Mouse (Mus musculus) kidney, adult 9 months (tissue): ENCODE data around the gene Larp7.

Source experiments
- DNase-seq: peaks from one replicate; pipeline ENCODE4 v3.0.0; 2022

The Larp7 gene

DNA sequence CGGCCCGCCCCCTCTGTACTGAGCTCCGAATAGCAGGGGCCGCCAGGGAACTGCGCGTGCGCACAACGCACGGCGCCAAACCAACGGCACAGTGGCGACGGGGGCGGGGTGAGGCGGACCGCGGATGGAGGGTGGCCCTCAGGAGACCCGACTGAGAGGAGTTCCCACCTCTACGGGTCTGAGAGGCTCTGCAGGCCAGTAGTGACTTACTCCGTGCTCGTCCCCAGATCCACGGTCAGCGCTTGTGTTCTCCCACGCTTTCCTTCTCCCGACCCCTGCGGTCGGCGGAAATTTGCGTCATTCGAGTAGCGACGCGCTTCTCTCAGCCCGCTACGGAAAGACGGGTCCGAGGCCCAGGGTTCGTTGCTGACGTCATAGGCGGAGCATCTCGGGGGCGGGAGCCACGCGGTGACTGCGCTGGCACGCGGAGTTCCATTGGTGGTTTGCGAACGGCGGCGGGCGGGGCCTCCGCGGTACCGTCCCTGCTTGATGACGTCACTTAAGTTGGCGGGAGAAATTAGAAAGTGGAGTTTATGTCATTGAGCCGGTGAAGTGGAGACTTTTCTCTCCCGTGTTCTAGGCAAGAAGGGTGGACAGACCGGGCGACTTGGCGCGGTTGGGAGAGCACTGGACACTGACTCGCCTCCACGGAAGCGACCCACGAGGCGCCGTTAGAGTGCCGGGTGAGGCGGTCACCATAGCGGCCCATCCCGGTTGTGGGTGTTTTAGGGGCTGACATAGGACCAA lies at the start of gene Larp7, which contains the start of gene Zgrf1:
Gene Larp7, minus strand, starts transcription at position 377 of the 747 bp plus-strand sequence.
Gene Zgrf1, plus strand, starts transcription at position 517 of the 747 bp plus-strand sequence.
- DNase-seq = peak; percentile 99

DNA sequence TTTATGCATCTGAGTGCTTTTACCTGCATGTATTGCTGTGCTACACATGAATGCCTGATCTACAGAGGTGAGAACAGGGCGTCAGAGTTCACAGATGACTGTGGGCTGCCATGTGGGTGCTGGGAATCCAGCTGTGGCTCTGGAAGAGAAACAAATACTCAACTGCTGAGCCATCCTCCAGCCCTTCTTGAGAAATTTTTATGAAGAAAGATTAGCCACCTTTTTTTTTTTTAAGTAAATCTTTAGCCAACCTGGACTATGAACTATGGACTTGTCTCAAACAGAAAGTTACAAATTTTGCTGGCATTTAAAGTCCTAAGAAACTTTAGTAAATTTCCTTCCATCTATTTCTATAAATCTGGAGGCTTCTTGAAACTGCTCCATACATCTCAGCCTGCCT lies 44.0 kb upstream of the Larp7 start:
- DNase-seq = peak; percentile 54

- peak; percentile 77 for DNase-seq
Observed at GRCm38 (mm10) chr3:127572557-127572956, 19.4 kb upstream of the Larp7 start.

GRCm38 (mm10) chr3:127565129-127565528 lies 12.0 kb upstream of the Larp7 start:
- no peak for DNase-seq

- DNase-seq = no peak
Observed at GRCm38 (mm10) chr3:127562974-127563373, 9.8 kb upstream of the Larp7 start.

GRCm38 (mm10) chr3:127558201-127558600 lies 5.1 kb upstream of the Larp7 start:
- no peak for DNase-seq

DNA sequence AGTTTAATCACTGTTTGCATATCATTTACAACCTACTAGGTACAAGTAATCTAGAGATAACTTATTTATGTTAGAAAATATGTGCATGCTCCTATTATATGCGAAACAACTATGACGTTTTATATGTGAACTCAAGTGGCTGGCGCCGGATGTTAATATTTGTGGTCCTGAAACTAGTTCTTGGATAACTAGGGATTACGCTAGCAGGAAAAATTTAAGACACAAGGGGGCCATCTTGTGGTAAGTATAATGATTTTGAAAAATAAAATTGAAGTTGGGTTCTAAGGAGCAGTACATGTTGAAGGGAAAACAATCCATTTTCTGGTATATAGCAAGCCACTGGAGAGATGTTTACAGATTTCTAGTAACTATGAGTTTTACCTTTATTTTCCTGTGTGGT lies 1.6 kb upstream of the Larp7 start:
- DNase-seq = no peak

DNA sequence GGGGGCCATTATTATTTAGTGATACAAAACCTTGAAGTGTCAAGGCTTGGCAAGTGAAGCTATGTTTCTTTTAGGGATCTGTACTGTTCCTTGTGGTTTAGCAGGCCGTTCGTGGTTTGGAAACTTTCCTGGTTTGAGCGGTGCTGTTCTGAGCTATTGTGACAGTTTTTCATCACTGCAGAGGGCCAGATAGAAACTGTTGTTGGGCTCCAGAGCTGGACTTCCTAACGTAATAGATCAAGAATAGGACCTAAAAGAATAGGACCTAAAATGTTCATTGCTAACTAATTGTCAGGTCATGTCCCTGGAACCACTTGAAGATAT lies 533 bp upstream of the Larp7 start:
- DNase-seq = no peak

- no peak for DNase-seq
Observed at GRCm38 (mm10) chr3:127552434-127552972, 646 bp downstream of the Larp7 start.

DNA sequence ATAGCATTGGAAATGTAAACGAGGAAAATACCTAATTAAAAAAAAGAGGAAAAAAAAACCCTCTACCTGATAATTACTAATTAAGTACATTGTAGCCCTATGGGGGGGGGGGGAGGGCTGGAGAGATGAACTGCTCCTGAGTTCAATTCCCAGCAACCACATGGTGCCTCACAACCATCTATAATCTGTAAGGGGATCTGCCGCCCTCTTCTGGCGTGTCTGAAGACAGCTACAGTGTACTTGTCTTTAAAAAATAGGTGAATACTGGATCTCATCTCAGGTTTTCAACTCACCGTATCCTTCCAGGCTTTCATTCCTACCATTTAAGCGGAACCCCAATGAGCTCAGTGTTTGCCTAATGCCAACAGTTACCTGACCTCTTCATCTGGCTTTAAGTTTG lies 5.3 kb downstream of the Larp7 start:
- peak; percentile 17 for DNase-seq

DNA sequence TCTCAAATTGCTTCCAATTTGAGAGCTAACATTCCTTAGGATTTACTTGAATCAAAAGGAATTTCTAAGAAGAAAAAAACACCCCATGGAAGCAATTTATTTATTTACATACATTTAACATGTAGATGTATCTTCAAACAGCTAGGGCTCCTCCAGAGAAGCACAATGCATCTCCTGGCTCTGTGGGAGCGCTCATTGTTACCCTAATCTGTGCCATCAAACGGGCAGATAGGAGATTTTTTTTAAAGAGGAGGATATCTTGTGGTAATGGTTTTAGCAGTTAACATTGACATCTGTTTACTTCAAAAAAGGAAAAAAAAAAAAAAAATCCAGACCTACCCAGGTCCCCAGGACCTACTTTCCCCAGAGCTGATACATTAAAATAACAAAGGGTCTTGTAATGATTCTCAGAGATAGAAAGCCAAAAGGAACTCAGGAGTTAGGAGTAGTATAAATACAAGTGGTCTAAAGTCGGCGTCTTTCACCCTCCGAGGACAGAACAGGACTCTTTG lies 8.5 kb downstream of the Larp7 start:
- DNase-seq = no peak

DNA sequence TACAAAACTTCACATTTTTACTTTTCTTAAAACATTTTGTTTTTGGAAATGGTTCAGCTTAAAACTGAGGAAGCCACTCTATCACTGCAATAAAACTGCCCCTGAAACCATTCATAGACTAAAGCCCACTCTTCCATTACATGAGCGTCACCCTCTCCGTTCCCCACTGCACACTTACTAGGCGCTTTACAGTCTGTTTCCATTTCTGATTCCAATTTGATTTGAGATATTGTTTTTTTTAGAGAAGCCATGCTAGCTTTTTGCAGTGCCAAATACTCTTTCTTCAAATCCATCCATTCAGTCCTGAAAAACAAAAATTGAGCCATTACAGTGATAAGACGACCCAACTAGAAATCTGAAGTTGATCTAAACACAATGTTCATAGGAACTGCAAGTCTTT lies 9.2 kb downstream of the Larp7 start:
- no peak for DNase-seq

DNA sequence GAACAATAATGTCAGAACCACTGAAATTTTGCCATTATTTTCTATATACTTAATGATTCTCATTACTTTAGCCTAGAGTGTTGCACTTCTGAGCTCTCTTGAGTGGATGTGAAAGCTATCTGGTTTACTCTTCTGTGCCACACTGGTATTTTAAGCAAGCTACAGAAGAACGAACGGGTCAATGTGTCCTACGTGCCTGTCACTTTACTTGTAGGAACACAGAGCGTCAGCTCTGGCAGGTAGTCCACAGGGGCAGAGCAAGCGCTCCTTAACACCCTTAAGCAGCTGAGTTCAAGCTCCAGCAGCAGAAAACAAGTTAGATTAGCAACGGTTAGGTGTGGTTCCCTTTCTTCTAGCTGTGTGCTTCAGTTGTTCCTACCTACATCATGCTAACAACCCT lies 14.0 kb downstream of the Larp7 start:
- no peak for DNase-seq

DNA sequence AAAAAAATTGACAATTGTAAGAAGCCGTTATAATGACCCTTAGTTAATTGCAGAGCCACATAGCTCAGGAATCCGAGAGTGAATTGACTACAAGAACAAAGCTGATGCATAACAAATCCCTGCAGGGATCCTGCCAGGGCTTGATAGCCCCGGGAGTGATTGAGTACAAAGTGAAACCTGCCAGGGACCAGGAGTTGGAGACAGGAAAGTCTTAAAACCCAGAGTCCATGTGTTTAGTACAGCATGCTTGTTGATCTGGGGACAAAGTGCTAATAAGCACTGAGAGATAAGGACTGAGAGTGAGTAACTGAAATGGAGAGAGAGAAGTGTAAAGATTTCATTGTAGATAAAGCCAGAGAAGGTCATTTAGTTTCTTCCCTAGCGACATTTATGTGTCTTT lies 22.9 kb downstream of the Larp7 start:
- no peak for DNase-seq

DNA sequence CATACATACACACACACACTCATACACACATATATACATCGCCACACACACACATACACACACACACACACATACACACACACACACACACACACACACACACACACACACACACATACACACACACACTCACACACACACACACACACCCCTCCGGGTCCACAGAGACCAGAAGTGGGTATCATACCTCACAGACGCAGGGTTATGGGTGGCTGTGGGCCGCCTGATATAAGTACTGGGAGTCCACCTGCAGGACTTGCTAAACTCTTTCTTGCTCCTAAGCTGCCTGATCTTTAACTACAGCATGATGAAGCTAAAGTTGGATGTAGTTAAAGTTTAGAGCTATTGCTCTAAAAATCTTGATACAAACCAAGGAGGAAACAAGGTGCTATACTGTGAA lies 23.3 kb downstream of the Larp7 start:
- DNase-seq = no peak

GRCm38 (mm10) chr3:127529210-127529609 lies 23.9 kb downstream of the Larp7 start:
- DNase-seq = no peak

DNA sequence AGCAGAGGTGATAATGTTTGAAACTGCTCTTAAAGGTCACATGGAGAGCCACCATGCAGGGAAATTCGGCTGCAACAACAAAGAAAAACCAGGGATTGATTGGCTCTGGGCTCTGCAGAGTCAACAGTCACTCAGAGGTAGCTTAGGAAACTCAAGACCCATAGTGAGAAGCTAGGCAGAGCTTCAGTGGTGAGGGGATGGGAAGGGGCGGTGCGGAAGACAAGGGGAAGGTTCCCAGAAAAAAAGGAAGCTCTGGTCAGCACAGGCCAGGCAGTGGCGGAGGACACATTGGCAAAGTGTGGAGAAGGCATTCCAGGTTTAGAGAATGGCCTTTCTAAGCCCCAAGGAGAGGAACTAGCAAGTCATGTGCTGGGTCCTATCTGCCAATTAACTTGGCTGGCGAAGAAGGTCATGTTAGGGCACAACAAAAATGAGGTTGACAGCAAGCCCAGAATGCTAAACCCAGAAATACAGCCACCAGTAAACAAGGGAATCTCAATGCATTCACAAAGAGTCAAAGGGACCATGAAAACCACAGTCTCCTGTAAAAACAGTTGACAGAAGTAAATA lies 25.6 kb downstream of the Larp7 start:
- DNase-seq = no peak

GRCm38 (mm10) chr3:127525188-127525819 lies 27.8 kb downstream of the Larp7 start:
- DNase-seq = no peak

- no peak for DNase-seq
Observed at GRCm38 (mm10) chr3:127521156-127521555, 32.0 kb downstream of the Larp7 start.

DNA sequence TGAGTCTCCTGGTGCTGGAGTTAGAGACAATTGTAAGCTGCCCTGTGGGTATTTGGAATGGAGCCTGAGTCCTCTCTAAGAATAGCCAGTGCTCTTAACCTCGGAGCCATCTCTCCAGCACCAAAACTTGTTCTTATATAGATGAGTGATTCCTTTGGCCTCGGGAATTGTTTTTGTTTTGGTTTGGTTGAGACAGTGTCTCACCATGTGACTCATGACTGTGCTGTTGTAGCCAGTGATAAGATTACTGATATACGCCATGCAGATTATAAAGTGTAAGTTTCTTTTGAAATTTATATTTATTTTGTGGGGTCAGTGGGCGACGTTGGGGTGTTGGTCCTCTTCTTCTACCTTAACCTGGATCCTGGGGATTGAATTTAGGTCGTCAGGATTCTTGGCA lies 32.8 kb downstream of the Larp7 start:
- DNase-seq = no peak

GRCm38 (mm10) chr3:127515251-127515650 lies 37.9 kb downstream of the Larp7 start:
- no peak for DNase-seq

DNA sequence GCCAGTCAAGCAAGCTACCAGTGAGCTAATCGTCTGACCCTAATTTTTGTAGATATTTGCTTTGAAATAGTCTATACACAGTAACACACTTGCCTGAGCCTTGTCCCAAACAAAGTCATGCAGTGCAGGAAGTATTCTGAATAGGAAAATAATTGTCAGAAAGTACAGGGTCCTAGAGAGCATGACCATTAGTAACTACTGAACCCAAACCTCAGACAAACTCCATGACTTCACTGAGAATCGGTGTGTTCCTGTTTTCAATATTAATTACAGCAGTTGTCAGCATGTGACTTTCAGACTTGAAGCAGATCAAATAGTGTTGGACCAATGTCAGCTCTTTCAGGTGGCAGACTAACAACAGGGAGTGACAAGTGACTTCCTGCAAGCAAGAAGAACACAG lies 39.5 kb downstream of the Larp7 start:
- no peak for DNase-seq

GRCm38 (mm10) chr3:127512794-127513335 lies 40.3 kb downstream of the Larp7 start:
- no peak for DNase-seq
